Mouse (Mus musculus) stomach, postnatal 0 days (tissue): Measurements from ENCODE around the gene Mast1. TPM values are rescaled to one million over a fixed set of nuclear protein-coding genes. Genes with fewer than 3 reads are reported as not detected.
A peak's percentile ranks its signal among the peaks of the same experiment; 100 is the strongest.

ENCODE experiments used
- ATAC-seq: fragments of 200-750 bp; cut with Nextera tagmentation; 2 replicates; pipeline ENCODE4 v1.8.0; 2017; ENCODE audit not compliant: low FRiP score, low TSS enrichment
- DNase-seq: peaks from one replicate; pipeline ENCODE4 v3.0.0-alpha.2; 2016; ENCODE audit warnings: low spot score
- H3K27ac ChIP-seq: fragments of 300-500 bp; sonication (generic); replicated peaks from 2 replicates; pipeline ENCODE4 v1.5.1; 2014; ENCODE audit warnings: mild to moderate bottlenecking, control low read depth
- H3K27me3 ChIP-seq: fragments of 300-500 bp; sonication (generic); 2 replicates; pipeline ENCODE4 v1.6.1; 2014; ENCODE audit warnings: low read length; ENCODE audit not compliant: control insufficient read depth, insufficient read depth
- H3K36me3 ChIP-seq: fragments of 300-500 bp; sonication (generic); 2 replicates; pipeline ENCODE4 v1.6.1; 2014; ENCODE audit warnings: low read length, mixed read lengths; ENCODE audit not compliant: control insufficient read depth, insufficient read depth
- H3K4me1 ChIP-seq: fragments of 300-500 bp; sonication (generic); replicated peaks from 2 replicates; pipeline ENCODE4 v1.6.1; 2014; ENCODE audit warnings: antibody characterized with exemption; ENCODE audit not compliant: control insufficient read depth, insufficient read depth
- H3K4me2 ChIP-seq: fragments of 300-500 bp; sonication (generic); replicated peaks from 2 replicates; pipeline ENCODE4 v1.6.1; 2014; ENCODE audit warnings: low read depth, mild to moderate bottlenecking, control low read depth, moderate library complexity
- H3K4me3 ChIP-seq: fragments of 300-500 bp; sonication (generic); 2 replicates; pipeline ENCODE4 v1.5.1; 2014; ENCODE audit warnings: low read depth, low read length, control low read depth
- H3K9ac ChIP-seq: fragments of 300-500 bp; sonication (generic); 2 replicates; pipeline ENCODE4 v1.6.1; 2014; ENCODE audit warnings: mild to moderate bottlenecking, low read length, control low read depth, mixed read lengths
- H3K9me3 ChIP-seq: fragments of 300-500 bp; sonication (generic); 2 replicates; pipeline ENCODE4 v1.6.1; 2016; ENCODE audit warnings: low read length; ENCODE audit not compliant: control insufficient read depth
- CTCF ChIP-seq: IDR thresholded peaks from 2 replicates; pipeline ENCODE4 v1.5.1; 2016; ENCODE audit warnings: antibody characterized with exemption, low read depth, mild to moderate bottlenecking, moderate library complexity
- EP300 ChIP-seq: optimal IDR thresholded peaks from 2 replicates; pipeline ENCODE3; 2016; ENCODE audit warnings: antibody characterized with exemption
- WGBS: fragments of 180-500 bp; shearing (Covaris S2); extraction: QIAGEN DNeasy Blood & Tissue Kit; methylation state at CpG from one replicate; pipeline ENCODE4 v1.1.7; 2014; 5-methylcytosine and 5-hydroxymethylcytosine counted together
- polyA plus RNA-seq: library from polyadenylated mRNA; unstranded; fragments of >200 nt; fragmentation: Nextera tagmentation; extraction: Ambion mirVana; gene quantifications from 2 replicates; pipeline ENCODE4 v1.2.1, GENCODE M21; 2015

Mast1 gene
- polyA plus RNA-seq, 1 experiment from 2014 or later, result 0.87 TPM

DNA sequence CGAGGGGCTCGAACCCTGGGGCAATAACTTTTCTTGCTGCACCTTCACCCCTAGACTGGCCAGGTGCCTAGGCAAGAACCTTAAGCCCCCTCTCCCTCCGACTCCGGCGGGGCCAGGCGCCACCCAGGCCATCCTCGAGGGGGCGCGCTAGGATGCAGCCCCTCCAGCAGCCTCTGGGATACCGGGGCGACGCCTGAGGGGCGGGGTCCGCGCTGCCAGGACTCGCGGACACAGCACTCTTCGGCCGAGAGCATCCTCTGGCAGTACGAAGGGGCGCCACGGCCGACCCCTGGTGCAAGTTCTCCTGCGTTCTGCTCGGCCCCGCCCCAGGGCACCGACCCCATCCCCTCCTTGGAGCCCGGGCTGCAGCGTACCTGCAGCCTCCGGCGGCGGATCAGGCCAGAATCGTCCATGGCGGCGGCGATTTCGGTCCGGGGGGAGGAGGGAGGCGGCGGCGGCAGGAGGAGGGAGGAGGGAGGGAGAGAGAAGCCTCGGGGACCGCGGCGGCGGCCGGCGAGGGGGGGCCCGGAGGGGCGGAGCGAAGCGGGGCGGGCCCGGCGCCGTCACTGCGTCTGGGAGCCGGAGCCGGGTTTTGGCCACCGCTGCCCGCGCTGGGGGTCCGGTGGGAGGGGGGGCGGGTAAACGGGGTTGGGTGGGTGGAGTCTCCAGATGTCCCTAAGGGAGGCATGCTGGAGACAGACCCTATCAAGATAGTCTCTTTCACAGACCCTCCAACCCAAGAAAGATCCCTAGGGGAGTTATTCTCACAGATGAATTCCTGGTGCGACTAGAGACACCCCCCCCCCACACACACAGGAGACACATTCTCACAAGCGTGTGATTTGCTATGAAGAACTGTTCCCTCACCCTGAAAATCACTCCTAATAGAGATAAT is 8.7 kb upstream of the Mast1 start:
- peak overlapping the region; percentile 37 for H3K4me3 ChIP-seq
- no peaks in the 10 kb centered on the region for H3K4me1 ChIP-seq
- under 1% methylated on average over 26 of the region's 67 CpGs for WGBS
- no peak overlapping the region for H3K27ac ChIP-seq
- no peaks in the 10 kb centered on the region for H3K36me3 ChIP-seq
- H3K9me3 ChIP-seq, result no peaks in the 10 kb centered on the region
- peaks cover 15% of the 10 kb centered on the region; the same call in 1 of the 2 replicates for H3K27me3 ChIP-seq
- DNase-seq (no peak), ATAC-seq (peak; percentile 35)
- peak overlapping the region; percentile 56 for H3K4me2 ChIP-seq
- TF ChIP-seq EP300 (no peak), CTCF (peak; percentile 25; the same call in 1 of the 2 replicates)
- no peak overlapping the region for H3K9ac ChIP-seq

GRCm38 (mm10) chr8:84945235-84945632 is 8.1 kb upstream of the Mast1 start:
- Histone ChIP-seq H3K9ac (no peak overlapping the region), H3K9me3 (no peaks in the 10 kb centered on the region), H3K4me1 (no peaks in the 10 kb centered on the region), H3K4me2 (no peak overlapping the region), H3K27me3 (peaks cover 15% of the 10 kb centered on the region; the same call in 1 of the 2 replicates), H3K36me3 (no peaks in the 10 kb centered on the region), H3K4me3 (peak overlapping the region; percentile 37; the same call in 1 of the 2 replicates), H3K27ac (no peak overlapping the region)
- 10% methylated on average over 11 of the region's 11 CpGs for WGBS
- no peak for DNase-seq
- TF ChIP-seq CTCF (no peak), EP300 (no peak)
- peak; percentile 44; the same call in 1 of the 2 replicates for ATAC-seq

GRCm38 (mm10) chr8:84944478-84945160 is 7.5 kb upstream of the Mast1 start:
- Histone ChIP-seq H3K36me3 (no peaks in the 10 kb centered on the region), H3K4me2 (no peak overlapping the region), H3K9me3 (no peaks in the 10 kb centered on the region), H3K4me1 (no peaks in the 10 kb centered on the region), H3K27ac (no peak overlapping the region), H3K9ac (no peak overlapping the region), H3K4me3 (no peak overlapping the region; the same call in 1 of the 2 replicates), H3K27me3 (peaks cover 15% of the 10 kb centered on the region; the same call in 1 of the 2 replicates)
- peak; percentile 62 for DNase-seq
- no peak for ATAC-seq
- WGBS, result 3% methylated on average over 26 of the region's 26 CpGs
- TF ChIP-seq CTCF (no peak), EP300 (no peak)

- ATAC-seq (no peak), DNase-seq (no peak)
- Histone ChIP-seq H3K9me3 (no peaks in the 10 kb centered on the region), H3K27me3 (peaks cover 15% of the 10 kb centered on the region; the same call in 1 of the 2 replicates), H3K27ac (no peak overlapping the region), H3K4me2 (no peak overlapping the region), H3K9ac (no peak overlapping the region), H3K4me1 (no peaks in the 10 kb centered on the region), H3K36me3 (no peaks in the 10 kb centered on the region), H3K4me3 (no peak overlapping the region)
- TF ChIP-seq CTCF (no peak), EP300 (no peak)
- 24% methylated on average over 4 of the region's 4 CpGs for WGBS
These were observed 6.5 kb upstream of the Mast1 start for GRCm38 (mm10) chr8:84943699-84944098.

DNA sequence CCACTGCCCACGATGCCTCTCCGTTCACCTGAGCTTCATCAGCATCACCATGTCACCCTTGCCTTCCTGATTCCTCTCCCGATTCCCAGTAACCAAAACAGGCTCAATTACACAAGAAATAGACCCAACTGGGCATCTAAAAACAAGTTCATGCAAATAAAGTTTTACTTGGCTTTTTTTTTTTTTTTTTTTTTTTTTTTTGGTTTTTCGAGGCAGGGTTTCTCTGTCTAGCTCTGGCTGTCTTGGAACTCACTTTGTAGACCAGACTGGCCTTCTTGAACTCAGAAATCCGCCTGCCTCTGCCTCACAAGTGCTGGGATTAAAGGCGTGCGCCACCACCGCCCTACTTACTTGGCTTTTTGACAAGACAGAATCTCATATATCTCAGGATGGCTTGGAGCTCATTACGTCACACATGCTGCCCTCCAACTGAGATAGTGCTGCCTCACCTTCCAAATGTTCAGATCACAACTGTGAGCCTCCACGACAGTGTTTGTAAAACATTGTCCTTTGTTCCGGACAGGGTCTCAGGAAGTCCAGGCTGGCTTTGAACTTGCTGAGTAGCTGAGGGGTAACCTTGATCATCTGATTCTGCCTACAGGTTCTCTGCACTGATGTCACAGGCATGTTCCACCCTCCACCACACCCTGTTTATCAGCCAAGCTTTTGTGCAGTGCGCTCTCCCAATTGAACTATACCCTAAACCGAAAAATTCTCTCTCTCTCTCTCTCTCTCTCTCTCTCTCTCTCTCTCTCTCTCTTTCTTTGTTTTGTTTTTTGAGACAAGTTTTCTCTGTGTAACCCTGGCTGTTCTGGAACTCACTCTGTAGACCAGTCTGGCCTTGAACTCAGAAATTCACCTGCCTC is 694 bp upstream of the Mast1 start:
- H3K9me3 ChIP-seq, result no peaks in the 10 kb centered on the region
- H3K9ac ChIP-seq, result no peak overlapping the region
- H3K4me2 ChIP-seq, result peak overlapping the region; percentile 58; the same call in 1 of the 2 replicates
- ATAC-seq (no peak), DNase-seq (no peak)
- no peaks in the 10 kb centered on the region for H3K36me3 ChIP-seq
- H3K4me1 ChIP-seq, result 0 out of 2 replicates have a peak, but pooled peaks cover 2% of the 10 kb centered on the region
- no peak overlapping the region for H3K27ac ChIP-seq
- H3K4me3 ChIP-seq, result no peak overlapping the region
- 59% methylated on average over 12 of the region's 13 CpGs for WGBS
- TF ChIP-seq EP300 (no peak), CTCF (no peak)
- H3K27me3 ChIP-seq, result peaks cover 15% of the 10 kb centered on the region; the same call in 1 of the 2 replicates
